Mouse (Mus musculus): ENCODE measurements around the gene Gjb3.

DNA sequence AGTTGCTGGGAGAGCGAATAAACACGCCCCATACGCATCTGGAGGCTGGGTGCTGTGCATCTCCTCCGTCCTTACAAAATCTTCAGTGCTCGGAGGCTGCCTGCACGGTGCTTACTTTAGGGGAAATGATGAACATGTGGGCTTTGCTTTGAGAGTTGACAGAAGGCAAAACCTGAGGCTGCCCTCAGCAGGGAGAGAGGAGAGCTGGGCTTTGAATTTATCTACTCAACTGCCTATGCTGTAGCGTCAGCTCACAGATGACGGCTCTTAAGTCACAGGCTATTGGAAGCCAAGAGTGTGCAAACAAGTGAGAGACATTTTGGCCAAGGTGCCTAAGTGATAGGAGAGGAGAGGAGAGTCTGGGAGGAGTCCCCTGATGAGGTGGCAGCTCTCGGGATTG, 51.4 kb downstream of the Gjb3 start:
- TF ChIP-seq POLR2A (IDR thresholded peaks at IDR 0.05; ENCODE audit: borderline replicate concordance, extremely low read depth, insufficient read depth, insufficient read length, poor library complexity, severe bottlenecking) (no peak), CTCF (IDR thresholded peaks at IDR 0.05; ENCODE audit: borderline replicate concordance, extremely low read depth, insufficient read depth, insufficient read length) (no peak)

Measured in brain, embryonic 14.5 days (tissue).